Mouse (Mus musculus): ENCODE measurements around the gene Fhl3. TPM values are rescaled to one million over a fixed set of nuclear protein-coding genes. Genes with fewer than 3 reads are reported as not detected.

Fhl3 gene
- total RNA-seq, 2 experiments from 2014 or later, result 4.3 to 4.9 TPM

DNA sequence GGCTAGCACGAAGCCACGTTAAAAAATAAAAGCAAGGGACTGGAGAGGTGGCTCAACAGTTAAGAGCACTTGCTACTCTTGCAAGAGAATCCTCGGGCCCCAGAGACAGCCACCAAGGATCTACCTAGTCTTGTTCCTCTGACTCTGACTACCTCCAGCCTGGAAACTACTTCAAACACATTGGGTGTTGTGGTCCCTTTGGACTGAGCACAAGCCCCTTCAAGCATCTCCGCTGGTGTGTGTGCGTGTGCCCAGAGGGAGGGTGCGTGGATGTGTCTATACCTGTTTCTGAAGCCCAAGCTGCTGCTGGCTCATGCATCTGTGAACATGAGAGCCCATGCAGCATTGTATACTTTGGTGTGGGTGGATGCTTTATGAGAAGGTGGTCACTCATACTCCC, 24.5 kb upstream of the Fhl3 start:
- DNase-seq, result no peak
- intact Hi-C loops (cut with DNase I), result loop anchor here (5.0 kb wide), 1 partner anchor 739 kb away; no protein-coding TSS in a partner anchor

DNA sequence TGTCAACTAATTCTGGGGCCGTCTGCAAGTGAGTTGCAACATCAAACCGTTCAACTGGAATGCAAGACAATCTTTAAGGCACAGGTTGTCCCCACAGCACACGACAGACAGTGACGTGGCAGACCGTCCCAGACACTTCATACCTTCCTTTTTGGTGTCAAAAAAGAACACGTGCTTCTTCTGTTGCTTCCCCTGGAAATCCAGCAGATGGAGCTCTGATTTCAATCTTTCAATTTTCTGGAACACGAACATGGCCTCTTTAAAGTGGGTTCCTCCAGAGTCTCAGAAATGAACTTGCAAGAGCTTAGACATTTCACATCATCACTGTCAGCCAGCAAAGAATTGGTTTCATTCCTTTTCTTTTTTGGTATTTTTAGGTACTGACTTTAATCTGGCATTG, 18.2 kb upstream of the Fhl3 start:
- no peak for DNase-seq
- intact Hi-C loops (cut with DNase I), result no loop called here

- no peak for DNase-seq
- intact Hi-C loops (cut with DNase I), result no loop called here
These were observed 17.0 kb upstream of the Fhl3 start for GRCm38 (mm10) chr4:124683474-124683873.

DNA sequence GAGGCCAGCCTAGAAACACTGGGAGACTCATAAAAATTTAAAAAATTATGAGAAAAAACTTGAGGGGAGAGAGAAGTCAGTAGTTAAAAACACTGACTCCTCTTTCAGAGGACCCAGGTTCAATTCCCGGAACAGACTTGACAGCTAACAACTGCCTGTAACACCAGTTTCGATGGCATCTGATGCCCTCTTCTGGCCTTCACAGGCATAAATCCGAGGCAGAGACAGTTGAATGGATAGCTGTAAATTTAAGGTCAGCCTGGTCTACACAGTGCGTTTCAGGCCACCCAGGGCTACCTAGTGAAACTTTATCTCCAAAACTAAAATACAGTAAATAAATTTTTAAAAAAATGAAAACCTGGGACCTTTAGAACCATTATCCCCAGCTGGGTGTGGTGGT, 15.5 kb upstream of the Fhl3 start:
- intact Hi-C loops (cut with DNase I), result no loop called here
- no peak for DNase-seq

DNA sequence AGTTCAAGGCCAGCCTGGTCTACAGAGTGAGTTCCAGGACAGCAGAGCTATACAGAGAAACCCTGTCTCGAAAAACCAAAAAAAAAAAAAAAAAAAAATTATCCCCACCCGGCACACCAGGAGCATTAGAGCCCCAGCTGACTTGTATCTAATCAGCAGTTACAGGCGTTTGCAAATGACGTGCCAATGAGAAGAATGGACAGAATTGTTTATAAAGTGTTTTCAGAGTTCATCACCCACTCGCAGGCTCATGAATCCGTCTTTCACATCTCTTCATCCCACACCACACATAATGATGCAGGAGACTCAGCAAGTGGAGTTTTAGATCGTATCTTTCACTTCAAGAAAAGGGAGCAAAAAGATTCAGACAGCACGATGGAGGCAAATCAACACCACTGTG, 15.0 kb upstream of the Fhl3 start:
- intact Hi-C loops (cut with DNase I), result no loop called here
- no peak for DNase-seq

- no peak for DNase-seq
- intact Hi-C loops (cut with DNase I), result no loop called here
These were observed 14.6 kb upstream of the Fhl3 start for GRCm38 (mm10) chr4:124685897-124686402.

GRCm38 (mm10) chr4:124691455-124691854, 9.0 kb upstream of the Fhl3 start:
- intact Hi-C loops (cut with DNase I), result no loop called here
- no peak for DNase-seq

DNA sequence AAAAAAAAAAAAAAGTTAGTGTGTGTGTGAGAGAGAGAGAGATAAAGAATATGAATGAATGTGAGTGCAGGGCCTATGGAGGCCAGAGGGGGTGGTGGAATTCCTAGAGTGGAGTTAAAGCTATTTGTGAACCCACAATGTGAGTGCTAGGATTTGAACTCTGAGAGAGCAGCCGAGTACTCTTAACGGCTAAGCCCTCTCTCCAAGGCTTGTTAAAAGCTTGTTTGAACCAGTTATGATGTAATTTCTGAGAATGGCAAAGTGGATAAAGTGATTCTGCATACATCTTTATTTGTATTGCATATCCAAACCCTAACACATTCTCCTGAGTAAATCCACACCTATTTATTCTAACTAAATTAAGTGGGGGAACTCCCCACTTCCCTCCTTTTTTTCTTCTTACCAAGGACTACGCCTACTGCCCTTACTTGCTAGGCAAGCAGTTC, 8.1 kb upstream of the Fhl3 start:
- DNase-seq, result no peak
- intact Hi-C loops (cut with DNase I), result no loop called here

- intact Hi-C loops (cut with DNase I), result no loop called here
- DNase-seq, result peak; percentile 85
These were observed 7.2 kb upstream of the Fhl3 start, which contains the start of gene Utp11 for GRCm38 (mm10) chr4:124693135-124693894. Utp11 (minus strand) TSS chr4:124693600.

- intact Hi-C loops (cut with DNase I), result no loop called here
- DNase-seq, result no peak
These were observed 5.9 kb upstream of the Fhl3 start for GRCm38 (mm10) chr4:124694572-124694971.

GRCm38 (mm10) chr4:124695786-124696516, 4.5 kb upstream of the Fhl3 start:
- intact Hi-C loops (cut with DNase I), result no loop called here
- DNase-seq, result no peak

GRCm38 (mm10) chr4:124699791-124700190, 710 bp upstream of the Fhl3 start:
- DNase-seq, result no peak
- intact Hi-C loops (cut with DNase I), result no loop called here

DNA sequence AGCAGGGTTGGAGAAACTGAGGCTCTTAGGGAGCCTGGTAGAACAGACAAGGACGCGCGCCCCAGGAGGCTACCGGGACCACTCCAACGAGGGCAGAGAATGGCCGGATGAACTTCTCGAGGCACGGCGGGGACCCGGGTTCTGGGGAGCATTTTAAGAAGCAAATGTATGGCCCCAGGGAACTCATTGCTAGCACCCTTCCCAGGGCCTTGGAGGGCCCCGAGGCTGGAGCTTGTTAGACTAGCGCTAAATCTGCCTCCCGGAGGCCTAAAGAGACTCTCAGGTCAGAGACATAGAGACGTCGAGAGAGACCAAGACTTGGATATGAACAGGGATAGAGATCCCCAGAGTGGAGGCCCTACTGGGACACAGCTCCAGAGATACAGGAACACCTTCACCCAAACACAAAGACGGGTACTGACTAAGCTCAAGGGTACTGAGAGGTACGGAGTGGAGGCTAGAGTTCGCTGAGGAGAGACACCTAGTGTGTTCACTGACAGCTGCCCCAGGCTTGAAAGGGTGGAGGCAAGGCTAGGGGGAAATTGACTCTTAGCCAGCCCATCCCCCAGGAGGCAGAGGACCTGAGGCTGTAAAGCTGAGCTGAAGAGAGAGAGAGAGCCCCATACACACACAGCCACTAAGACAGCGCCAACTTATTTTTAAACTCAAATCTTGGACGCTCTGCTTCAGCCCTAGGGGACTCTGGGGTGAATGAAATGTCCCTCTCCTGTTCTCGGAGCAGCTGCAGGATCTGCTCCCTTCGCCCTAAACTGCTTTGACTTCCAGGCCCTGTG, 748 bp downstream of the Fhl3 start:
- intact Hi-C loops (cut with DNase I), result no loop called here
- peak; percentile 80 for DNase-seq

DNA sequence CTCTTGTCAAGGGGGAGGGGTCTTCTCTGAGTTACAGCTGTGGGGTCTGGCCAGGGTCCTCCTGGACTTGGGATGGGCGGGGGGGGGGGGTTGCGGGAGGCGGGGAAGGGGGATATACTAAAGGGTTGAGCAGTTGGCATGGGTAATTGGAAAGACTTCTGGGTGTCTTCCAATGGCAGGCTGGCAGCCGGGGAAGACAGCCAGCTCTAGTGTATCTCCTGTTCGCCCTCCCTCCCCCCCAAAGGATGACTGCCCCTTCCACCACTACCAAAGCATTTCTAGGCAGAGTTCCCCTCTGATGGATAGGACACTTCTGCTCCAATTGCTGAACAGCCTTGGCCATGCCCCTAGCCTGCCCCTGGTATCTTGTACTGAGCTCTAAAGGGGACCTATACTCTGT, 1.4 kb downstream of the Fhl3 start:
- intact Hi-C loops (cut with DNase I), result no loop called here

GRCm38 (mm10) chr4:124703406-124703805, 2.9 kb downstream of the Fhl3 start:
- intact Hi-C loops (cut with DNase I), result no loop called here
- no peak for DNase-seq

More for the DNA sequence above, 1.4 kb downstream of the Fhl3 start:
- peak; percentile 84 for DNase-seq

- intact Hi-C loops (cut with DNase I), result no loop called here
- DNase-seq, result no peak
These were observed 3.6 kb downstream of the Fhl3 start for GRCm38 (mm10) chr4:124703881-124704796.

GRCm38 (mm10) chr4:124704797-124705474, 4.4 kb downstream of the Fhl3 start:
- intact Hi-C loops (cut with DNase I), result no loop called here
- peak; percentile 21 for DNase-seq

DNA sequence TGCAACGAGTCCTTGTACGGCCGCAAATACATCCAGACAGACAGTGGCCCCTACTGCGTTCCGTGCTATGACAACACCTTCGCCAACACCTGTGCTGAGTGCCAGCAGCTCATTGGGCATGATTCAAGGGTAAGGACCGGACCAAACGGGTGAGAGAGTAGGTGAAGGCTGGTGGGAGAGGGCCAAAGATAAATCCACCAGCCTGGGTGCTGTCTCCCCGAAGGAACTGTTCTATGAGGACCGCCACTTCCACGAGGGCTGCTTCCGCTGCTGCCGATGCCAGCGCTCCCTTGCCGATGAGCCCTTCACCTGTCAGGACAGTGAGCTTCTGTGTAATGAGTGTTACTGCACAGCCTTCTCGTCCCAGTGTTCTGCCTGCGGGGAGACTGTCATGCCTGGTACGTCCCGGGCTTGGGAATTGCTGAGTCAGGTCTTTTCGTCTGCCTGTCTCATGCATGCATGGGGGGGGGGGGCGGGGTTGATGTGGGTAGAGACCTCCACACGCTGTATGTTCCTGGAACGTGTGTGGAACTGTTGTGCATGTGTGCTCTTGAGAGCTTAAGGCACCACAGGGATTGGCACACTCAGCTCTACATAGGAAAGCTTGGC, 5.3 kb downstream of the Fhl3 start:
- DNase-seq, result no peak
- intact Hi-C loops (cut with DNase I), result no loop called here
